Mouse (Mus musculus) testis, adult 2 months (tissue): Measurements from ENCODE around the gene Metrn. TPM values are rescaled to one million over a fixed set of nuclear protein-coding genes. Genes with fewer than 3 reads are reported as not detected.

Source experiments
- H3K27ac ChIP-seq: fragments of 200-500 bp; 2 replicates; pipeline ENCODE4 v1.5.1; 2012; ENCODE audit warnings: low read depth, low read length; ENCODE audit not compliant: control insufficient read depth, insufficient read depth
- H3K27me3 ChIP-seq: fragments of 200-500 bp; 2 replicates; pipeline ENCODE4 v1.6.1; 2012; ENCODE audit warnings: mild to moderate bottlenecking, low read length, moderate library complexity; ENCODE audit not compliant: control insufficient read depth, insufficient read depth
- H3K36me3 ChIP-seq: fragments of 200-500 bp; 2 replicates; pipeline ENCODE4 v1.6.1; 2012; ENCODE audit warnings: mild to moderate bottlenecking, low read length; ENCODE audit not compliant: control insufficient read depth, insufficient read depth
- H3K4me1 ChIP-seq: fragments of 200-500 bp; 2 replicates; pipeline ENCODE4 v1.6.1; 2012; ENCODE audit warnings: low read length; ENCODE audit not compliant: control insufficient read depth, insufficient read depth
- H3K4me3 ChIP-seq: fragments of 200-500 bp; 2 replicates; pipeline ENCODE4 v1.5.1; 2012; ENCODE audit warnings: low read depth, mild to moderate bottlenecking, low read length, moderate library complexity, mixed read lengths; ENCODE audit not compliant: control insufficient read depth
- CTCF ChIP-seq: fragments of 200-500 bp; IDR thresholded peaks from 2 replicates; pipeline ENCODE4 v1.5.1; 2012; ENCODE audit warnings: low read depth, mild to moderate bottlenecking, inconsistent platforms, low read length, moderate library complexity; ENCODE audit not compliant: control insufficient read depth, insufficient read depth, insufficient replicate concordance
- POLR2A ChIP-seq: fragments of 200-500 bp; IDR thresholded peaks from 2 replicates; pipeline ENCODE4 v1.6.1; 2012; ENCODE audit warnings: low read depth, mild to moderate bottlenecking, inconsistent platforms, low read length, moderate library complexity; ENCODE audit not compliant: control insufficient read depth
- polyA plus RNA-seq: library from polyadenylated mRNA; depleted of rRNA; stranded (reverse); fragments of >200 nt; gene quantifications from 2 replicates; pipeline ENCODE4 v1.2.3, GENCODE M21; 2012

Gene Metrn
- polyA plus RNA-seq, 1 experiment, result 19.4 TPM

GRCm38 (mm10) chr17:25760148-25760547, 36.8 kb downstream of the Metrn start:
- no peaks in the 10 kb centered on the region for H3K27me3 ChIP-seq
- H3K4me3 ChIP-seq, result peak overlapping the region; percentile 41
- H3K4me1 ChIP-seq, result peaks cover 3% of the 10 kb centered on the region; the same call in 1 of the 2 replicates
- TF ChIP-seq CTCF (no peak), POLR2A (no peak)
- no peak overlapping the region for H3K27ac ChIP-seq
- H3K36me3 ChIP-seq, result no peaks in the 10 kb centered on the region

- Histone ChIP-seq H3K27me3 (no peaks in the 10 kb centered on the region), H3K4me3 (no peak overlapping the region), H3K4me1 (no peaks in the 10 kb centered on the region), H3K36me3 (no peaks in the 10 kb centered on the region), H3K27ac (no peak overlapping the region)
- TF ChIP-seq POLR2A, result no peak
- TF ChIP-seq CTCF, result no peak
Measured at GRCm38 (mm10) chr17:25757691-25758090, 39.2 kb downstream of the Metrn start.

GRCm38 (mm10) chr17:25756378-25757242, 40.3 kb downstream of the Metrn start:
- no peaks in the 10 kb centered on the region for H3K4me1 ChIP-seq
- H3K4me3 ChIP-seq, result no peak overlapping the region
- TF ChIP-seq POLR2A (no peak), CTCF (no peak)
- no peaks in the 10 kb centered on the region for H3K27me3 ChIP-seq
- no peaks in the 10 kb centered on the region for H3K36me3 ChIP-seq
- H3K27ac ChIP-seq, result no peak overlapping the region

- TF ChIP-seq CTCF (no peak), POLR2A (no peak)
- Histone ChIP-seq H3K4me1 (no peaks in the 10 kb centered on the region), H3K27ac (no peak overlapping the region), H3K27me3 (no peaks in the 10 kb centered on the region), H3K36me3 (no peaks in the 10 kb centered on the region), H3K4me3 (no peak overlapping the region)
Measured at GRCm38 (mm10) chr17:25755627-25756377, 41.1 kb downstream of the Metrn start.

- TF ChIP-seq CTCF, result no peak
- no peak for TF ChIP-seq POLR2A
- H3K4me3 ChIP-seq, result no peak overlapping the region
- H3K36me3 ChIP-seq, result no peaks in the 10 kb centered on the region
- H3K4me1 ChIP-seq, result no peaks in the 10 kb centered on the region
- no peaks in the 10 kb centered on the region for H3K27me3 ChIP-seq
- no peak overlapping the region for H3K27ac ChIP-seq
Measured at GRCm38 (mm10) chr17:25755086-25755485, 41.9 kb downstream of the Metrn start.

GRCm38 (mm10) chr17:25754241-25754640, 42.7 kb downstream of the Metrn start, which contains the start of gene Msln:
TSS of gene Msln (minus strand) at chr17:25754378.
- H3K4me1 ChIP-seq, result no peaks in the 10 kb centered on the region
- H3K4me3 ChIP-seq, result no peak within 1 kb of the TSS
- TF ChIP-seq CTCF (no peak), POLR2A (no peak)
- no peak within 1 kb of the TSS for H3K27ac ChIP-seq
- no peaks in the 10 kb centered on the region for H3K36me3 ChIP-seq
- no peaks in the 10 kb centered on the region for H3K27me3 ChIP-seq

GRCm38 (mm10) chr17:25751446-25751845, 45.5 kb downstream of the Metrn start:
- Histone ChIP-seq H3K27me3 (no peaks in the 10 kb centered on the region), H3K27ac (no peak overlapping the region), H3K4me3 (no peak overlapping the region), H3K4me1 (no peaks in the 10 kb centered on the region), H3K36me3 (no peaks in the 10 kb centered on the region)
- TF ChIP-seq CTCF (no peak), POLR2A (no peak)
